Mouse (Mus musculus): Measurements from ENCODE around the gene Faf2. TPM values are rescaled to one million over a fixed set of nuclear protein-coding genes. Genes with fewer than 3 reads are reported as not detected.
A peak's percentile ranks its signal among the peaks of the same experiment; 100 is the strongest.

The Faf2 gene
- polyA plus RNA-seq, 1 experiment from 2014 or later: 42.6 TPM

- H3K27ac ChIP-seq (replicated peaks): peak within 1 kb of the TSS; percentile 97
- 0 out of 2 replicates have a peak, but pooled peaks cover 3% of the 10 kb centered on the region for H3K36me3 ChIP-seq
- ATAC-seq (ENCODE audit: extremely low read depth, insufficient number of reproducible peaks, low FRiP score, low TSS enrichment): peak; percentile 98
- H3K4me2 ChIP-seq: peak within 1 kb of the TSS; percentile 99
- peak within 1 kb of the TSS; percentile 99 for H3K9ac ChIP-seq
- H3K9me3 ChIP-seq: no peaks in the 10 kb centered on the region
- peaks cover 42% of the 10 kb centered on the region for H3K4me1 ChIP-seq
- no peaks in the 10 kb centered on the region for H3K27me3 ChIP-seq (replicated peaks)
- H3K4me3 ChIP-seq: peak within 1 kb of the TSS; percentile 99
- under 1% methylated on average over 84 of the region's 92 CpGs for WGBS
These were observed 72.2 kb downstream of the Faf2 start, which contains the start of gene Rnf44 for GRCm38 (mm10) chr13:54693558-54694347. Gene Rnf44 (minus strand): TSS chr13:54693907.

GRCm38 (mm10) chr13:54694348-54695060, 72.9 kb downstream of the Faf2 start:
- peak overlapping the region; percentile 99 for H3K4me3 ChIP-seq
- peak overlapping the region; percentile 99 for H3K4me2 ChIP-seq
- peak overlapping the region; percentile 97 for H3K27ac ChIP-seq (replicated peaks)
- no peaks in the 10 kb centered on the region for H3K27me3 ChIP-seq (replicated peaks)
- H3K9ac ChIP-seq: peak overlapping the region; percentile 80
- 13% methylated on average over 26 of the region's 26 CpGs for WGBS
- 0 out of 2 replicates have a peak, but pooled peaks cover 3% of the 10 kb centered on the region for H3K36me3 ChIP-seq
- peak; percentile 63 for ATAC-seq (ENCODE audit: extremely low read depth, insufficient number of reproducible peaks, low FRiP score, low TSS enrichment)
- peaks cover 35% of the 10 kb centered on the region for H3K4me1 ChIP-seq
- H3K9me3 ChIP-seq: no peaks in the 10 kb centered on the region

DNA sequence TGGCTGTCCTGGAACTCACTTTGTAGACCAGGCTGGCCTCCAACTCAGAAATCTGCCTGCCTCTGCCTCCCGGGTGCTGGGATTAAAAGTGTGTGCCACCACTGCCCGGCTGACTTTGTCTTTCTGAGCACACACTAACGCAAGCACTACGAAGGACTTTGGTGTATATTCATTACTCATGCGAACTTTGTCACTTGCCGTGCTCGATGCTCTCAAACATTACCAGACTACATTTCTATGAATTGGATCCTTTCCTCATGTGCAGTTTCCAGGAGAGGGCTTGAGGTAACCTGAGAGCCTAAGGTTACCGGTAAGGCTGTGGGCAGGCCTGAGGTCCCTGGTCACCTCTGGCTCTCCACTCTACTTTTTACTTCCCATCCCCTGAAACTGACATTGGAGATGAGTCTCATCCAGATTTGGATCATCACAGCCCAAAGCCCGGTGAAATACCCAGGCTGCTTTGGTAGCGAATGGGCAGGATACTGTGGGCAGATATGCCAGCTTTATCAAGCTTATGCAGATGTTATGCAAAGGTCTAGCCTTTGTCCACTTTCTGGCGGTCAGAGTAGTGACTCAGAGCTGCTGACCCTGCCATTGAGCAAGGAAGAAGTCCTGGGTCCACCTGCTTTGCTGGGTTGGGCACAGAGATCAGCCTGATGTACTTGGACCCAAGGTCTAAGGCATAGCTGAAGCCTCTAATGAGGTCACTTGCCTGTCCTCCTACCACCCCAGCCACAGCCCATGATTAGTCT, 74.1 kb downstream of the Faf2 start:
- 83% methylated on average over 11 of the region's 11 CpGs for WGBS
- 0 out of 2 replicates have a peak, but pooled peaks cover 3% of the 10 kb centered on the region for H3K36me3 ChIP-seq
- no peak overlapping the region for H3K4me3 ChIP-seq

DNA sequence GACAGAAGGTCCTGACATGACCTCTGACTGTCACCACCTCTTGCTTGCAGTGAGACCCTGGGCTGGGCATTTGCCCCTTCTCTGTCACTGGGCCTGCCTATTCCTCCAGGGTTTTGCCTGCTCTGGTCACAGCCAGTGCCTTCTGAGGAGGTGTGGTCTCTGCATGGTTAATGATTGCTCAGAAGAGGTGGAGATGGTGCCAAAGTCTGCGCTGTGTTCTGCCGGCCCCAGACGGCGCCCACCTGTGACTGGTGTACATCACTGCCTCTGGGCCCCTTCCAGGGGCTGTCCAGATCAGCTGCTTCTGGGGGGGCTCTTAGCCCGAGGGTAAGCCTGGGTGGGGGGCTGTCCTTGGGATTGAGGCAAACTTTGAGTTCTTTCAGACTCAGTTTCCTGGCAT, 79.7 kb downstream of the Faf2 start, which contains the start of gene Cdhr2:
TSS of gene Cdhr2 (plus strand) at position 219 of the 400 bp plus-strand sequence.
- no peak within 1 kb of the TSS for H3K27ac ChIP-seq (replicated peaks)
- H3K4me1 ChIP-seq: no peaks in the 10 kb centered on the region
- H3K27me3 ChIP-seq (replicated peaks): peaks cover 12% of the 10 kb centered on the region; the same call in 1 of the 2 replicates
- no peak within 1 kb of the TSS for H3K4me2 ChIP-seq
- H3K9ac ChIP-seq: no peak within 1 kb of the TSS
- 68% methylated on average over 5 of the region's 5 CpGs for WGBS
- no peaks in the 10 kb centered on the region for H3K9me3 ChIP-seq
- H3K4me3 ChIP-seq: no peak within 1 kb of the TSS
- ATAC-seq (ENCODE audit: extremely low read depth, insufficient number of reproducible peaks, low FRiP score, low TSS enrichment): no peak
- no peaks in the 10 kb centered on the region for H3K36me3 ChIP-seq

More for the DNA sequence above, 74.1 kb downstream of the Faf2 start:
- Histone ChIP-seq H3K4me2 (no peak overlapping the region), H3K4me1 (peaks cover 27% of the 10 kb centered on the region), H3K9ac (no peak overlapping the region), H3K27me3 (replicated peaks) (no peaks in the 10 kb centered on the region), H3K27ac (replicated peaks) (no peak overlapping the region), H3K9me3 (no peaks in the 10 kb centered on the region)
- ATAC-seq (ENCODE audit: extremely low read depth, insufficient number of reproducible peaks, low FRiP score, low TSS enrichment): no peak

DNA sequence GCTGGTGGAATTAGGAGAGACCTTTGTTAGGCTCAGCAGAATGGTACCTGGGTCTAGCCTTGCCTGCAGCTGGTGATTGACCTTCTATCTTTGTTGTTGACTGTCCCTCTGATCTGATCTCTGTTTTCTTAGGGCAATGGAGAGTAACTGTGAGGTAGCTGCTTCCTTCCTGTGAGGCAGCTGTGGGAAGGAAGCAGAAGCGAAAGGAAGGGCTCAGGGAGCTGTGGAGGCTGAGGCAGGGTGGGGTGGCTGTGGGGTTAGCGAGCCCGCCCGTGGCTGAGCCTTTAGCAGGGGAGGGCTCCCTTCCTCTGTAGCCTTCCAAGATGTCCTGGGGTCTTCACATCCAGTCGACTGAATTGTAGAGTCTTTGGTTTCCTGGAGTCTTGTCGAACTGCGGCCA, 80.9 kb downstream of the Faf2 start:
- peaks cover 14% of the 10 kb centered on the region; the same call in 1 of the 2 replicates for H3K27me3 ChIP-seq (replicated peaks)
- no peak overlapping the region for H3K4me3 ChIP-seq
- WGBS: 66% methylated on average over 7 of the region's 7 CpGs
- no peak overlapping the region for H3K4me2 ChIP-seq
- H3K27ac ChIP-seq (replicated peaks): no peak overlapping the region
- H3K9ac ChIP-seq: no peak overlapping the region
- no peak for ATAC-seq (ENCODE audit: extremely low read depth, insufficient number of reproducible peaks, low FRiP score, low TSS enrichment)
- no peaks in the 10 kb centered on the region for H3K4me1 ChIP-seq
- no peaks in the 10 kb centered on the region for H3K9me3 ChIP-seq
- H3K36me3 ChIP-seq: no peaks in the 10 kb centered on the region

GRCm38 (mm10) chr13:54704890-54705289, 83.3 kb downstream of the Faf2 start:
- Histone ChIP-seq H3K4me2 (no peak overlapping the region), H3K9ac (no peak overlapping the region), H3K27ac (replicated peaks) (no peak overlapping the region), H3K36me3 (no peaks in the 10 kb centered on the region), H3K4me3 (no peak overlapping the region), H3K9me3 (no peaks in the 10 kb centered on the region), H3K27me3 (replicated peaks) (peaks cover 18% of the 10 kb centered on the region; the same call in 1 of the 2 replicates), H3K4me1 (no peaks in the 10 kb centered on the region)
- ATAC-seq (ENCODE audit: extremely low read depth, insufficient number of reproducible peaks, low FRiP score, low TSS enrichment): no peak
- WGBS: 29% methylated on average over 6 of the region's 6 CpGs

- Histone ChIP-seq H3K9me3 (no peaks in the 10 kb centered on the region), H3K4me1 (no peaks in the 10 kb centered on the region), H3K27ac (replicated peaks) (no peak overlapping the region), H3K9ac (no peak overlapping the region), H3K4me2 (no peak overlapping the region), H3K36me3 (no peaks in the 10 kb centered on the region), H3K27me3 (replicated peaks) (peaks cover 25% of the 10 kb centered on the region), H3K4me3 (no peak overlapping the region)
- 71% methylated on average over 3 of the region's 3 CpGs for WGBS
- no peak for ATAC-seq (ENCODE audit: extremely low read depth, insufficient number of reproducible peaks, low FRiP score, low TSS enrichment)
These were observed 89.3 kb downstream of the Faf2 start for GRCm38 (mm10) chr13:54710866-54711265.

Small RNA genes lying within 50 kb of the gene (microRNA-seq; reads per million reads assigned to microRNA genes)
- gene Gm24195: not detected

Other genes with a start within 250 kb of the Faf2 start
- gene Thoc3, start 152.9 kb upstream of the Faf2 start, polyA plus RNA-seq (2015; fragmentation: Nextera tagmentation; extraction: Ambion mirVana): 76.7 and 83.8 TPM in 2 replicates
- 5.4 and 5.7 TPM in 2 replicates for gene Simc1, start 118.0 kb upstream of the Faf2 start, polyA plus RNA-seq (2015; fragmentation: Nextera tagmentation; extraction: Ambion mirVana)
- gene 4833439L19Rik, start 56.3 kb upstream of the Faf2 start, polyA plus RNA-seq (2015; fragmentation: Nextera tagmentation; extraction: Ambion mirVana): 110 and 122 TPM in 2 replicates
- gene Arl10, start 46.8 kb upstream of the Faf2 start, polyA plus RNA-seq (2015; fragmentation: Nextera tagmentation; extraction: Ambion mirVana): 19.0 and 19.2 TPM in 2 replicates
- gene Nop16, start 31.7 kb upstream of the Faf2 start, polyA plus RNA-seq (2015; fragmentation: Nextera tagmentation; extraction: Ambion mirVana): 60.6 and 60.9 TPM in 2 replicates
- 229 and 258 TPM in 2 replicates for gene Higd2a, start 31.6 kb upstream of the Faf2 start, polyA plus RNA-seq (2015; fragmentation: Nextera tagmentation; extraction: Ambion mirVana)
- gene Cltb, start 10.4 kb upstream of the Faf2 start, polyA plus RNA-seq (2015; fragmentation: Nextera tagmentation; extraction: Ambion mirVana): 44.6 and 50.3 TPM in 2 replicates
- 53.2 and 54.8 TPM in 2 replicates for gene Rnf44, start 72.1 kb downstream of the Faf2 start, polyA plus RNA-seq (2015; fragmentation: Nextera tagmentation; extraction: Ambion mirVana)
- 0.45 TPM in 1 of 2 replicates, not detected in the other for gene Cdhr2, start 79.7 kb downstream of the Faf2 start, polyA plus RNA-seq (2015; fragmentation: Nextera tagmentation; extraction: Ambion mirVana)
- gene Gprin1, start 128.1 kb downstream of the Faf2 start, polyA plus RNA-seq (2015; fragmentation: Nextera tagmentation; extraction: Ambion mirVana): not detected in 2 replicates
- not detected in 2 replicates for gene Sncb, start 144.8 kb downstream of the Faf2 start, polyA plus RNA-seq (2015; fragmentation: Nextera tagmentation; extraction: Ambion mirVana)
- not detected in 2 replicates for gene Eif4e1b, start 162.2 kb downstream of the Faf2 start, polyA plus RNA-seq (2015; fragmentation: Nextera tagmentation; extraction: Ambion mirVana)
- 5.3 TPM in 2 replicates for gene Tspan17, start 167.6 kb downstream of the Faf2 start, polyA plus RNA-seq (2015; fragmentation: Nextera tagmentation; extraction: Ambion mirVana)

Data from heart, embryonic 13.5 days (tissue).